Mouse (Mus musculus) lung, embryonic 15.5 days (tissue): ENCODE results near the gene Pithd1. TPM values are rescaled to one million over a fixed set of nuclear protein-coding genes. Genes with fewer than 3 reads are reported as not detected.

Experiments used
- ATAC-seq: fragments of 200-750 bp; cut with Nextera tagmentation; 2 replicates; pipeline ENCODE4 v1.8.0; 2017; ENCODE audit warnings: moderate number of reproducible peaks, borderline replicate concordance; ENCODE audit not compliant: low FRiP score, low TSS enrichment; ENCODE audit errors: extremely low read depth
- H3K27ac ChIP-seq: fragments of 300-500 bp; sonication (generic); 2 replicates; pipeline ENCODE4 v1.5.1; 2015; ENCODE audit warnings: moderate library complexity, mild to moderate bottlenecking, inconsistent platforms
- H3K27me3 ChIP-seq: fragments of 300-500 bp; sonication (generic); 2 replicates; pipeline ENCODE4 v1.6.1; 2015; ENCODE audit warnings: inconsistent platforms
- H3K36me3 ChIP-seq: fragments of 300-500 bp; sonication (generic); 2 replicates; pipeline ENCODE4 v1.6.1; 2015; ENCODE audit warnings: inconsistent platforms
- H3K4me1 ChIP-seq: fragments of 300-500 bp; sonication (generic); 2 replicates; pipeline ENCODE4 v1.6.1; 2015; ENCODE audit warnings: inconsistent platforms
- H3K4me2 ChIP-seq: fragments of 300-500 bp; sonication (generic); 2 replicates; pipeline ENCODE4 v1.6.1; 2015; ENCODE audit warnings: inconsistent platforms, mild to moderate bottlenecking, moderate library complexity
- H3K4me3 ChIP-seq: fragments of 300-500 bp; sonication (generic); 2 replicates; pipeline ENCODE4 v1.5.1; 2015; ENCODE audit warnings: mild to moderate bottlenecking, inconsistent platforms
- H3K9ac ChIP-seq: fragments of 300-500 bp; sonication (generic); 2 replicates; pipeline ENCODE4 v1.6.1; 2015; ENCODE audit warnings: inconsistent platforms
- H3K9me3 ChIP-seq: fragments of 300-500 bp; sonication (generic); 2 replicates; pipeline ENCODE4 v1.6.1; 2016; ENCODE audit warnings: inconsistent platforms
- WGBS: fragments of 180-500 bp; shearing (Covaris S2); methylation state at CpG from one replicate; pipeline ENCODE4 v1.1.7; 2015; 5-methylcytosine and 5-hydroxymethylcytosine counted together
- polyA plus RNA-seq: library from polyadenylated mRNA; unstranded; fragments of >200 nt; fragmentation: Nextera tagmentation; extraction: Ambion mirVana; gene quantifications from 2 replicates; pipeline ENCODE4 v1.2.1, GENCODE M21; 2015

Gene Pithd1
- polyA plus RNA-seq, result 50.1 and 59.7 TPM in 2 replicates

DNA sequence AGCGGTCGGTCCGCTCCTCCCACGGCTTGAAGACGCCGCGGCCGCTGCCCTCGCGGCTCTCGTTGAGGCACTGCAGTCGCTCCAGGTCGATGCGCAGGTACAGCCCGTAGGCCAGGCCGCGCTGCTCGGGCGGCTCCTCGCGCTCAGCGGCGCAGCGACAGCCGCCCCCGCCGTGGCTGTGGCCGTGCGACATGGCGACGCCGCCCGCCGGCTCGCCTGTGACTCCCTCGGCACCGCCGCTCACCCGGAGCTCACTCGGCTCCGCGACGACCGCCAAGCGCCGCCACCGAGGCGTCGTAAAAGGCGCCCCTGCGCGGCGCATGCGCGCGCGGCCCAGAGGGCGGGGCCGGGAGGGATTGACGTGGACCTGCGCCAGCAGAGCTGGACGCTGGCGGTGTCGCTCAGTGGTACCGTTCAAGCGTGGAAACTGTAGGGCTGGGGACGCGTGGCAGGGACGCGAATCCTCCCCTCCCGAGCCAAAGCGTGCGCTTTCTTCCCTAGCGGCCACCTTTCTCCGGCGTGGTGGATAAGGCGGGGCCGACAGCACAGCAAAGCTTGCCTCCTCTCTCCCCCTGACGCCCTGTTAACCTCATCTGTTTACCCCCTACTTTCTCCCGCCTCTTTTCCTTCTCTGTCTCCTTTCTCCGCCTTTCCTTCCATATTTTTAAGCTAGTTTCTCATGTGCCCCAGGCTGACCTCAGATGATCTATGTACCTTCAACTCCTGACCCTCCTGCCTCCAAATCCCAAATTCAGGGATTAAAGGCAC lies at the start of gene Pithd1:
Gene Pithd1 (minus strand): TSS at position 322 of the 768 bp plus-strand sequence.
- no peaks in the 10 kb centered on the region for H3K9me3 ChIP-seq
- H3K4me2 ChIP-seq, result peak within 1 kb of the TSS; percentile 88
- H3K9ac ChIP-seq, result peak within 1 kb of the TSS; percentile 95
- peak within 1 kb of the TSS; percentile 87 for H3K4me3 ChIP-seq
- no peaks in the 10 kb centered on the region for H3K27me3 ChIP-seq
- WGBS, result under 1% methylated on average over 62 of the region's 81 CpGs
- peaks cover 18% of the 10 kb centered on the region for H3K4me1 ChIP-seq
- peak within 1 kb of the TSS; percentile 81 for H3K27ac ChIP-seq
- peaks cover 25% of the 10 kb centered on the region for H3K36me3 ChIP-seq
- peak; percentile 89 for ATAC-seq

DNA sequence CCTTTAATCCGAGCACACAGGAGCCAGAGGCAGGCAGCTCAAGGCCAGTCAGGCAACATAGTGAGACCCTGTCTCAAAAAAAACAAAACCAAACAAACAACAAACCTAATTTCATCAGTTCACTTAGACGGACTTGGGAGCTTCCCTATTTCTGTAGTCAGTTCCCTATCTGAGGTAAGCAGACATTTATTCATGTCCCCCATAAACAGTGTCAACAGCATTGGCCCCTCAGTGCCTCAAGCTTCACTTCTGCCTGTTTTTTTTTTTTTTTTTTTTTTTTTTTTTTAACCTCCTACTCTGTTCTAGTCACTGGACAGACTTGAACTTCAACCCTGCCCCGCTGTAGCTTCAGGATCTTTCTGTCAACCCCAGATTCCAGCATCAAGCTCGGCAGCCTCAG lies 48.0 kb upstream of the Pithd1 start:
- Histone ChIP-seq H3K9me3 (no peaks in the 10 kb centered on the region), H3K4me3 (no peak overlapping the region), H3K36me3 (no peaks in the 10 kb centered on the region), H3K4me2 (no peak overlapping the region), H3K4me1 (no peaks in the 10 kb centered on the region; the same call in 1 of the 2 replicates), H3K27ac (no peak overlapping the region), H3K9ac (no peak overlapping the region), H3K27me3 (no peaks in the 10 kb centered on the region)
- 73% methylated on average over 4 of the region's 4 CpGs for WGBS
- no peak for ATAC-seq

DNA sequence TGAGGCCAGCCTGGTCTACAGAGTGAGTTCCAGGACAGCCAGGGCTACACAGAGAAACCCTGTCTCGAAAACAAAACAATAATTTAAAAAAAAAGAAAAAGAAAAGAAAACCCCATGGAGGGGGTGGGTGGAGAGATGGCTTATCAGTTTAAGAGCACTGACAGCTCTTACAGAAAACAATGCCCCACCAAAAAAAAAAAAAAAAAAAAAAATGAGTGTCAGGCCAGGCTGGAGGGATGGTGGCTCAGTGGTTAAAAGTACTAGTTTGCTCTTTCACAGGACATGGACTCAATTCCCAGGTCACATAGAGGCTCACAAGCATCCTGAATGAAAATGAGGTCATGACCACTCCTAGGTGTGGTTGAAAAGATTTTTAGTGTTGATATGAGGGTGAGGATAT lies 46.2 kb upstream of the Pithd1 start:
- Histone ChIP-seq H3K36me3 (no peaks in the 10 kb centered on the region), H3K27ac (no peak overlapping the region), H3K4me1 (no peaks in the 10 kb centered on the region; the same call in 1 of the 2 replicates), H3K4me2 (no peak overlapping the region), H3K27me3 (no peaks in the 10 kb centered on the region), H3K9ac (no peak overlapping the region), H3K4me3 (no peak overlapping the region), H3K9me3 (no peaks in the 10 kb centered on the region)
- ATAC-seq, result no peak
- 48% methylated on average over 1 of the region's 1 CpGs for WGBS

DNA sequence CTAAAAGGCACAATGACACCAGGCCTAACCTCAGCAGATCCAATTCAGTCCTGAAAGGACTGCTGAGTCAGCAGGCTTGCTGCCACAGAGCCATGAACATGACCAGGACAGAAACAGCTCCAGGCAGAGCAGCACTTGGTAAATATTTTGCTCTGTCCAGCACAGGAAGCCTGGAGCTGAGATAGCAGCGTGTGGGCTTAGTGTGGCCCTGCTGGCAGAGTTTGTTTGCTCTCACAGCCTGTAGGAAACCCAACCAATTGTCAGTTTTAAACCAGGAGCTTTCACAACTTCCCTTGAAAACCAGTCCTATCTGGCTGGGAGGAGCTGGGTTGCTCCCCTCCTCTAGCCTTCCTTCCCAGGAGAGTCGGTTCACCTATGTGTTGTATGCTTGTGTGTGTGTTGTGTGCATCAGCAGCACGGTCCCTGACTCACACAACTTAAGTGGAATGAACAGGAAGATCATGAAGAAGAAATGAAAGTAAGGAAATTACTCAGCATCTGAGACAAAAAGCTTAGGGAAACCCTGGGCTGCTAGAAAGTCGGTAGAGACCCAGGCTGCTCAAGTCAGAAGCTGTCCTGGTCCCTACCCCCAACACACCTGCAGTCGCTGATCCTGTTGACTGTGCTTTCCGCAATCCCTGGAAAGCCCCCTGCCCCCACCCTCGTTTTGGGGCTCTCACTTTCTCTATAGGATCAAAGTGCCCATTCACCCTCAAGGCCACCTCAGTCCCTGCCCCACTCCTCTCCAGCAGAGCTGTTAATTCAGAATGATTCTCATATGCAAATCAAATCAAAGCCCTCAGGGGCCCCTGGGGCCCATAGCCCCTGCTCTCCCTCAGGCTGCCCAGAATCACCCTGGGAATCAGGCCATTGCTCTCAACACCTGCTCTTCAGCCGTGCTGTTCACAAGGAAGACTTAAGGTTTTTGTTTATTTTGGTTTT lies 44.2 kb upstream of the Pithd1 start:
- H3K9me3 ChIP-seq, result no peaks in the 10 kb centered on the region
- peak overlapping the region; percentile 2; the same call in 1 of the 2 replicates for H3K27ac ChIP-seq
- H3K4me1 ChIP-seq, result no peaks in the 10 kb centered on the region; the same call in 1 of the 2 replicates
- no peak overlapping the region for H3K9ac ChIP-seq
- no peaks in the 10 kb centered on the region for H3K27me3 ChIP-seq
- no peaks in the 10 kb centered on the region for H3K36me3 ChIP-seq
- H3K4me3 ChIP-seq, result no peak overlapping the region
- no peak for ATAC-seq
- no peak overlapping the region; the same call in 1 of the 2 replicates for H3K4me2 ChIP-seq
- WGBS, result 9% methylated on average over 8 of the region's 8 CpGs

DNA sequence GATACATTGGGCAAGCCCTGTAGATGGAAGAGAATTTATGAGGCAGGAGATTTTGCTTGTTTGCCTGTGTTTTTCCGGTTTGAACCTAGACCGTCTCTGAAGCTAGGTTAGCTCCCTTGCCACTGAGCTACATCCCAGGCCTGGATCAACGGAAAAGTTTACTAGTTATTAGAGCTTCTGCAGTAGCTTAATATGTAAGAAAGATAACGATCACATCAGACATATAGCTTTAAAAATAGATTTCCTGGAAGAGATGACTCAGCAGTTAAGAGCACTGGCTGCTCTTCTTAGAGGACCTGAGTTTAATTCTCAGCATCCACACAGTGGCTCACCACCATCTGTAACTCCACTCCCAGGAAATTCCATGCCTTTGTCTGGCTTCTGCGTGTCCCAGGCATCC lies 41.6 kb upstream of the Pithd1 start:
- H3K9me3 ChIP-seq, result no peaks in the 10 kb centered on the region
- no peak for ATAC-seq
- H3K36me3 ChIP-seq, result no peaks in the 10 kb centered on the region
- 75% methylated on average over 5 of the region's 5 CpGs for WGBS
- no peaks in the 10 kb centered on the region; the same call in 1 of the 2 replicates for H3K4me1 ChIP-seq
- no peak overlapping the region for H3K27ac ChIP-seq
- H3K4me2 ChIP-seq, result no peak overlapping the region
- H3K4me3 ChIP-seq, result no peak overlapping the region
- no peak overlapping the region for H3K9ac ChIP-seq
- no peaks in the 10 kb centered on the region for H3K27me3 ChIP-seq

DNA sequence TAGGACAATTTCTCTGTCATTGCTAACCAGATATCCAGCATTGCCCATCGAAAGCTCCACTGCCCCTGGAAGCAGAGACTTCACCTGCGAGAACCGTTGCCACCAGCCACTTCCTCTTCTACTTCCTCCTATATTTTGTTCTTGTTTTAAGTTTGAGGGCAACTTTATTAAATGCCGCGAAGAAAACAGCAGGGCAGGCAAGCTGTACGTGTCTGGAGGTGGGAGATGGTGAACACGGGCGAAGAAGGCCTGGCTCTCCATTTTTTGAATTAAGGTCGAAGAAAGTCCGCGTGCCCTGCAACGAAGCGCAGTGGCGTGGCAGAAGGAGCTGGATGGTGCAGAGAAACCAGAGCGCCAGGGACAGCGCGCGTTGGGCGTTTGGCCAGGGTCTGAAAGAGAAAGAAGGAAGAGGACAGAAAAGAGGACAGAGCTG lies 41.1 kb upstream of the Pithd1 start:
- H3K4me1 ChIP-seq, result no peaks in the 10 kb centered on the region; the same call in 1 of the 2 replicates
- 85% methylated on average over 19 of the region's 19 CpGs for WGBS
- H3K4me2 ChIP-seq, result no peak overlapping the region
- H3K36me3 ChIP-seq, result no peaks in the 10 kb centered on the region
- H3K27me3 ChIP-seq, result no peaks in the 10 kb centered on the region
- no peak for ATAC-seq
- H3K4me3 ChIP-seq, result no peak overlapping the region
- no peak overlapping the region for H3K27ac ChIP-seq
- H3K9ac ChIP-seq, result no peak overlapping the region
- no peaks in the 10 kb centered on the region for H3K9me3 ChIP-seq

DNA sequence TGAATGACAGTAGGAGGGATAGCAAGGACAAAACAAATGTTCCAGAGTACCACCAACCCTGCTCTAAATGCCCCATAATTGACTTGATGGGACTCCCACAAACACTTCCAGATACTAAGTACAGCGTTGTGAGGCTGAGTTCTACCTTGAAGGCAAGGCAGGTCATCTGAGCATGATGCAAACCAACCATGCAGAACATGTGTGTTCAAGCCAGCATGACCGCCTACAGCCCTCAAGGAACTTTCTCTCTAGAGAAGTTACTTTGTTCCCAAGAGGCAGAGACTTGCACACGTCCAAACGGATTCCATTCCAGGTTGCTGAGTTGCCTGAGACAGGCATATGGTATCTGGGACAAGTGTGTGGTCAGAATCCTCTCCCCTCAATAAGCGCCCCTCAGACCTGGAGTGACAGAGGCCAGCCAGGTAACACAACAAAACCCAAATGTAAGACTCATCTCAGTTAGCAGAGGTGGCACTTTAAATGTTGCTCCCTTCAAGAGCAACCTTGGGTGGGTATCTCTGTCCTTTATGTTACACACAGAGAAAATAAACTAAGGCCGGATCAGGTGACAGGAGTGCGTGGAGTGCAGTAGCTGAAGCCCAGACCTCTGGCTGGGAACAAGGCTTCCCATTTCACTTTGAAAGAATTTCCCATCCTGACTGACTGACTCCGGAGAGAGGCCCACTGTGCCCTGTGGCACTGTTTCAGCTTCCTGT lies 40.5 kb upstream of the Pithd1 start:
- 68% methylated on average over 8 of the region's 8 CpGs for WGBS
- no peaks in the 10 kb centered on the region for H3K9me3 ChIP-seq
- H3K4me1 ChIP-seq, result no peaks in the 10 kb centered on the region; the same call in 1 of the 2 replicates
- no peaks in the 10 kb centered on the region for H3K36me3 ChIP-seq
- no peak overlapping the region for H3K4me2 ChIP-seq
- no peaks in the 10 kb centered on the region for H3K27me3 ChIP-seq
- H3K4me3 ChIP-seq, result no peak overlapping the region
- ATAC-seq, result no peak
- no peak overlapping the region for H3K9ac ChIP-seq
- H3K27ac ChIP-seq, result no peak overlapping the region

DNA sequence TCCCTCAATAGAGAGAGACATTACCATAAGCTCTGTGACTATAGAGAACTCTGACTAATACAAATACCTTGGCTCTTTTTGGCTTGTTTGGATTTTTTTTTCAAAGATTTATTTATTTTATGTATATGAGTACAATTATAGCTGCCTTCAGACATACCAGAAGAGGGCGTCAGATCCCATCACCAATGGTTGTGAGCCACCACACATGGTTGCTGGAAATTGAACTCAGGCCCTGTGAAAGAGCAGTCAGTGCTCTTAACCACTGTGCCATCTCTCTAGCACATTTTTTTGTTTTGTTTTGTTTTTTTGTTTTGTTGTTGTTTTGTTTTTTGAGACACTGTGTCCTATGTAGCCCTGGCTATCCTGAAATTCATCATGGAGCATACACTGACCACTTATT lies 38.3 kb upstream of the Pithd1 start:
- WGBS, result 74% methylated on average over 1 of the region's 1 CpGs

DNA sequence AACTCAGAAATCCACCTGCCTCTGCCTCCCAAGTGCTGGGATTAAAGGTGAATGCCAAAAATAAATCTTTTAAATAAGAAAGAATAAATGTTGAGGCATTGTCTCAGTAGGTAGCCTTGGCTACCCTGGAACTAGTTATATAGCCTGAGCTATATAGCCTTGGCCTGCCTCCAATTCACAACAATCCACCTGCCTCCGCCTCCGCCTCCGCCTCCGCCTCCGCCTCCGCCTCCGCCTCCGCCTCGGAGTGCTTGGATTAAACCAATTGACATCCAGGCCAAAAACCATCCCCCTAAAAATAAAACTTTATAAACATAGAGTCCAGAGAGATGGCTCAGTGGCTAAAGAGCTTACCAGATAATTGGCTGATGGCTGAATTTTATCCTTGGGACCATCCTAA lies 35.9 kb upstream of the Pithd1 start:
- no peak for ATAC-seq
- WGBS, result 92% methylated on average over 9 of the region's 9 CpGs
- H3K27me3 ChIP-seq, result no peaks in the 10 kb centered on the region

More for the DNA sequence above, 38.3 kb upstream of the Pithd1 start:
- H3K36me3 ChIP-seq, result no peaks in the 10 kb centered on the region
- H3K9me3 ChIP-seq, result no peaks in the 10 kb centered on the region
- ATAC-seq, result no peak
- peaks cover 4% of the 10 kb centered on the region; the same call in 1 of the 2 replicates for H3K4me1 ChIP-seq
- H3K4me3 ChIP-seq, result no peak overlapping the region
- H3K27ac ChIP-seq, result no peak overlapping the region
- no peaks in the 10 kb centered on the region for H3K27me3 ChIP-seq
- no peak overlapping the region for H3K4me2 ChIP-seq
- H3K9ac ChIP-seq, result no peak overlapping the region

DNA sequence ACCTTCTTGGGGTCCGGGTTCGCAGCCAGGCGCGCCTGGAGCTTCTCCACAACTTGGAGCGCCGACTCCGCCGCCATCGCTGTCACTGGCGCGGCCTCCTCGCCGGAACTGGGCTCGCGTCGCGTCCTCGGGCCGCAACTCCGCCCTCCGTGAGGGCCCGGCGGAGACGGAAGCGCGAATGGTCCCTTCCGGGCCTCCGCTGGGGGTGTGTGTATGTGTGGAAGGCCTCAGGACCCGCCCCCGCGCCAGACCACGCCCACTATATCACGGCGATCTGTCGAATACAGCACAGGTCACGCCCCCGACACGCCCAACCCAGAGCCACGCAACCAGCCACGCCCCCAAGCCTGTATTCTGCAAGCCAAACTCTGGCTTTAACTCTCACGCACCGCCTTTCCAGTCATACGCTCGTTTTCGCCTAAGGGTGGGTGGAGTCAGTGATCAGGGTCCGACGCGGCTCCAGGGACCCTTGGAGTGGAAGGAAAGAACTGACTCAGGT lies 34.5 kb upstream of the Pithd1 start, which contains the start of gene Eloa:
Gene Eloa (minus strand): TSS at position 215 of the 499 bp plus-strand sequence.
- H3K36me3 ChIP-seq, result no peaks in the 10 kb centered on the region
- ATAC-seq, result peak; percentile 100
- H3K9me3 ChIP-seq, result no peaks in the 10 kb centered on the region
- no peaks in the 10 kb centered on the region for H3K27me3 ChIP-seq
- peak within 1 kb of the TSS; percentile 93 for H3K4me3 ChIP-seq
- peak within 1 kb of the TSS; percentile 71 for H3K27ac ChIP-seq
- H3K9ac ChIP-seq, result peak within 1 kb of the TSS; percentile 98
- H3K4me1 ChIP-seq, result peaks cover 14% of the 10 kb centered on the region
- 2% methylated on average over 42 of the region's 48 CpGs for WGBS
- H3K4me2 ChIP-seq, result peak within 1 kb of the TSS; percentile 73

More for the DNA sequence above, 35.9 kb upstream of the Pithd1 start:
- Histone ChIP-seq H3K9ac (no peak overlapping the region), H3K4me1 (peaks cover 14% of the 10 kb centered on the region), H3K4me2 (no peak overlapping the region), H3K27ac (no peak overlapping the region), H3K9me3 (no peaks in the 10 kb centered on the region), H3K4me3 (no peak overlapping the region), H3K36me3 (no peaks in the 10 kb centered on the region)
